Mouse (Mus musculus) brain, embryonic 18.5 days (tissue): Measurements from ENCODE around the gene Unc79.
A peak's percentile ranks its signal among the peaks of the same experiment; 100 is the strongest.

Source experiments
- DNase-seq: peaks from one replicate; pipeline ENCODE4 v3.0.0-alpha.2; 2012; ENCODE audit warnings: low read depth, low spot score

Gene Unc79

GRCm38 (mm10) chr12:103123861-103124260, 175.2 kb downstream of the Unc79 start:
- no peak for DNase-seq

GRCm38 (mm10) chr12:103128914-103129313, 180.3 kb downstream of the Unc79 start:
- DNase-seq = no peak

GRCm38 (mm10) chr12:103129395-103130248, 181.0 kb downstream of the Unc79 start:
- no peak for DNase-seq

- no peak for DNase-seq
These were observed 182.8 kb downstream of the Unc79 start for GRCm38 (mm10) chr12:103131419-103131818.

- DNase-seq = peak; percentile 51
These were observed 193.9 kb downstream of the Unc79 start for GRCm38 (mm10) chr12:103142550-103143010.

- no peak for DNase-seq
These were observed 195.3 kb downstream of the Unc79 start for GRCm38 (mm10) chr12:103143798-103144565.

- no peak for DNase-seq
These were observed 201.6 kb downstream of the Unc79 start for GRCm38 (mm10) chr12:103150247-103150646.

- no peak for DNase-seq
These were observed 206.3 kb downstream of the Unc79 start for GRCm38 (mm10) chr12:103154927-103155326.

GRCm38 (mm10) chr12:103155406-103155805, 206.7 kb downstream of the Unc79 start:
- no peak for DNase-seq

GRCm38 (mm10) chr12:103157129-103157910, 208.7 kb downstream of the Unc79 start:
- DNase-seq = peak; percentile 42

- DNase-seq = no peak
These were observed 210.4 kb downstream of the Unc79 start for GRCm38 (mm10) chr12:103159016-103159415.

GRCm38 (mm10) chr12:103160721-103161120, 212.1 kb downstream of the Unc79 start:
- DNase-seq = no peak

GRCm38 (mm10) chr12:103163596-103163995, 214.9 kb downstream of the Unc79 start:
- DNase-seq = no peak

GRCm38 (mm10) chr12:103164101-103165030, 215.7 kb downstream of the Unc79 start:
- DNase-seq = no peak

- no peak for DNase-seq
These were observed 220.2 kb downstream of the Unc79 start for GRCm38 (mm10) chr12:103168892-103169291.

GRCm38 (mm10) chr12:103183057-103183456, 234.4 kb downstream of the Unc79 start:
- DNase-seq = no peak

- DNase-seq = no peak
These were observed 238.4 kb downstream of the Unc79 start for GRCm38 (mm10) chr12:103187020-103187419.

GRCm38 (mm10) chr12:103188223-103188622, 239.6 kb downstream of the Unc79 start:
- no peak for DNase-seq

- DNase-seq = no peak
These were observed 241.1 kb downstream of the Unc79 start for GRCm38 (mm10) chr12:103189771-103190170.

- DNase-seq = no peak
These were observed 244.3 kb downstream of the Unc79 start for GRCm38 (mm10) chr12:103192996-103193395.
